Mouse (Mus musculus): ENCODE data around the gene Rpl10a. TPM values are rescaled to one million over a fixed set of nuclear protein-coding genes. Genes with fewer than 3 reads are reported as not detected.
A peak's percentile ranks its signal among the peaks of the same experiment; 100 is the strongest.
"Not testable (repeated sequence)": the region's sequence is repeated elsewhere in the genome, so short reads cannot be mapped to it uniquely, and the experiment has no call there.

Gene Rpl10a
- polyA plus RNA-seq, 1 experiment from 2014 or later = 491 TPM

DNA sequence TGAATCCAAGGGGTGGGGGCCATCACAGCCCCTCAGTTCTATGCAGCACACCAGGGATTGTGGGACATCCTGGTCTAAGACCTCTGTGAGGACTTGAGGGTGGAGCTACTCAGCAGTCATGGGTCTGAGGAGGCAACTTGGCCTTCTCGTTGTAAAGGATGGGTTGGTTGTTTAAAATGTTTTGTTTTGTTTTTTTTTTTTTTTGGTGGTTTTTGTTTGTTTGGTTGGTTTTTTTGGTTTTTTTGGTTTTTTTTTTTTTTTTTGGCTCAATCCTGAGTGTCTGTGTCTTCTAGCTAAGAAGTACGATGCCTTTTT lies 1.9 kb downstream of the Rpl10a start:
- H3K9ac ChIP-seq (ENCODE audit: low read length) = peak overlapping the region; percentile 92; the same call in 1 of the 2 replicates
- H3K4me3 ChIP-seq (ENCODE audit: low read depth, low read length) = peak overlapping the region; percentile 73; the same call in 1 of the 2 replicates
- WGBS = 18% methylated on average over 2 of the region's 2 CpGs
- H3K36me3 ChIP-seq (ENCODE audit: control insufficient read depth, insufficient read depth, low read length) = peaks cover 15% of the 10 kb centered on the region
- ATAC-seq (ENCODE audit: low FRiP score, low TSS enrichment) (no peak), DNase-seq (ENCODE audit: low spot score) (no peak)
- H3K27ac ChIP-seq (replicated peaks) = 0 out of 2 replicates have a peak overlapping the region, but pooled peaks have one; percentile 98
- no peaks in the 10 kb centered on the region for H3K27me3 ChIP-seq (ENCODE audit: control insufficient read depth, insufficient read depth, low read length)
- H3K4me2 ChIP-seq (replicated peaks; ENCODE audit: low read depth) = peak overlapping the region; percentile 90
- H3K9me3 ChIP-seq (ENCODE audit: control insufficient read depth, low read length) = no peaks in the 10 kb centered on the region
- TF ChIP-seq CTCF (IDR thresholded peaks at IDR 0.05; ENCODE audit: low read depth) (no peak), EP300 (optimal IDR thresholded peaks at IDR 0.05) (no peak)
- peaks cover 6% of the 10 kb centered on the region; the same call in 1 of the 2 replicates for H3K4me1 ChIP-seq (replicated peaks; ENCODE audit: control insufficient read depth, insufficient read depth)

DNA sequence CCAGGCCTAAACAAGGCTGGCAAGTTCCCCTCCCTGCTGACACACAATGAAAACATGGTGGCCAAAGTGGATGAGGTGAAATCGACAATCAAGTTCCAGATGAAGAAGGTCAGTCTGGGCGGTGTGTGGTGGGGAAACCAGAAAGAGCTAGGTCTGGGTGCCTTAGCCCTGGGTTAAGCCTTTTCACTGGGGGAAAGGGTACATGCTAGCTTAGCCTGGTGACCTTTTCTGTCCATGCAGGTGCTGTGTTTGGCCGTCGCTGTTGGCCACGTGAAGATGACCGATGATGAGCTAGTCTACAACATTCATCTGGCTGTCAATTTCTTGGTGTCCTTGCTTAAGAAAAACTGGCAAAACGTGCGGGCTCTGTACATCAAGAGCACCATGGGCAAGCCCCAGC lies 2.3 kb downstream of the Rpl10a start:
- not testable (repeated sequence) for H3K4me1 ChIP-seq (replicated peaks; ENCODE audit: control insufficient read depth, insufficient read depth); ATAC-seq (ENCODE audit: low FRiP score, low TSS enrichment); DNase-seq (ENCODE audit: low spot score); H3K9me3 ChIP-seq (ENCODE audit: control insufficient read depth, low read length); H3K27me3 ChIP-seq (ENCODE audit: control insufficient read depth, insufficient read depth, low read length); H3K4me2 ChIP-seq (replicated peaks; ENCODE audit: low read depth); H3K4me3 ChIP-seq (ENCODE audit: low read depth, low read length); H3K9ac ChIP-seq (ENCODE audit: low read length)
- Histone ChIP-seq H3K27ac (replicated peaks) (peak overlapping the region; percentile 45; the same call in 1 of the 2 replicates), H3K36me3 (ENCODE audit: control insufficient read depth, insufficient read depth, low read length) (peaks cover 17% of the 10 kb centered on the region)
- WGBS = 32% methylated on average over 6 of the region's 8 CpGs

DNA sequence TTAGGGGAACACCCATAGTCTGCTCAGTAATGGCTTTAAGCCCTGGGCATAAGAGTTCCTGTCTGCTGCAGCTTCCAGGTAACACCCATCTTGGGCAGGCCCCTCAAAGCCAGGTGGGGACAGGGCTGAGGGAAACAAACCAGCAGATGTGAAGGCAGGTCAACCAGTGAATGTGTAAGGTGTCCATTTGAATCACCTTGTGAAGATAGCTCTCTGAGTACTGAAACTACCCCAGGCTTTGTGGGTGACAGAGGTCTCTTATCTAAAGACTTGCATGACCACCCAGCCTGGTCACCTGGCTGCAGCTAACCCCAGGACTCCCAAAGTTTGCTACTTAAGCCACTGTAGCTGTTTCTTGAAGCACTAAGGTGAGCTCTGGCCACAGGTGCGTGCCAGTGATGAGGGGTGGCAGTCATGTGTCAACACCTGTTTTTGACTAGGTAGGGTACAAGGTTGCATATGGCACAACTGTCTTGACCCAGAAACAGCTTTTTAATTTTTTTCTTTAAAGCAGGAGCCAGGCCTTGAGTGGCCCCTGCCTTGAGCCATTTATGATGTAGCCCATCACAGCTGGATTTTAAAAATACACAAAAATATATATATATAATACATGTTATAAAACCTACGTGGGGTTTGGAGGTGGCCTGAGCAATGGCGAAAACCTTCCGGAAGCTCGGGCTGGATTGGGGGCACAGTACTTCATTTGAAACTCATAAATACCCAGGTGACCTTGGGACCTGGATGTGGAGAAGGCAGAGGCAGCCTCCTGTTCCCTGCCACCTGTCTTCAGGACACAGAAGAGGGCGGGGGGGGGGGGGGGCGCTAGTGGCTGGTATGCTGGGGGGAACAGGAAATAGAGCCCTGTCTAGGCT lies 3.2 kb downstream of the Rpl10a start:
- Histone ChIP-seq H3K36me3 (ENCODE audit: control insufficient read depth, insufficient read depth, low read length) (peaks cover 17% of the 10 kb centered on the region), H3K27ac (replicated peaks) (peak overlapping the region; percentile 45), H3K27me3 (ENCODE audit: control insufficient read depth, insufficient read depth, low read length) (no peaks in the 10 kb centered on the region), H3K4me1 (replicated peaks; ENCODE audit: control insufficient read depth, insufficient read depth) (peaks cover 6% of the 10 kb centered on the region; the same call in 1 of the 2 replicates), H3K9ac (ENCODE audit: low read length) (no peak overlapping the region), H3K4me2 (replicated peaks; ENCODE audit: low read depth) (no peak overlapping the region), H3K4me3 (ENCODE audit: low read depth, low read length) (no peak overlapping the region), H3K9me3 (ENCODE audit: control insufficient read depth, low read length) (no peaks in the 10 kb centered on the region)
- ATAC-seq (ENCODE audit: low FRiP score, low TSS enrichment) (no peak), DNase-seq (ENCODE audit: low spot score) (no peak)
- WGBS = 28% methylated on average over 7 of the region's 7 CpGs
- TF ChIP-seq CTCF (IDR thresholded peaks at IDR 0.05; ENCODE audit: low read depth) = no peak
- TF ChIP-seq EP300 (optimal IDR thresholded peaks at IDR 0.05) = no peak

GRCm38 (mm10) chr17:28332113-28332914 lies 4.0 kb downstream of the Rpl10a start:
- Histone ChIP-seq H3K4me3 (ENCODE audit: low read depth, low read length) (no peak overlapping the region), H3K4me1 (replicated peaks; ENCODE audit: control insufficient read depth, insufficient read depth) (peaks cover 6% of the 10 kb centered on the region; the same call in 1 of the 2 replicates), H3K9ac (ENCODE audit: low read length) (0 out of 2 replicates have a peak overlapping the region, but pooled peaks have one; percentile 18), H3K36me3 (ENCODE audit: control insufficient read depth, insufficient read depth, low read length) (peaks cover 17% of the 10 kb centered on the region), H3K9me3 (ENCODE audit: control insufficient read depth, low read length) (no peaks in the 10 kb centered on the region), H3K27me3 (ENCODE audit: control insufficient read depth, insufficient read depth, low read length) (no peaks in the 10 kb centered on the region), H3K27ac (replicated peaks) (0 out of 2 replicates have a peak overlapping the region, but pooled peaks have one; percentile 30), H3K4me2 (replicated peaks; ENCODE audit: low read depth) (no peak overlapping the region)
- WGBS = 60% methylated on average over 13 of the region's 13 CpGs
- no peak for ATAC-seq (ENCODE audit: low FRiP score, low TSS enrichment)
- peak; percentile 58 for TF ChIP-seq CTCF (IDR thresholded peaks at IDR 0.05; ENCODE audit: low read depth)
- no peak for TF ChIP-seq EP300 (optimal IDR thresholded peaks at IDR 0.05)
- no peak for DNase-seq (ENCODE audit: low spot score)

- DNase-seq (ENCODE audit: low spot score) (no peak), ATAC-seq (ENCODE audit: low FRiP score, low TSS enrichment) (no peak)
- no peaks in the 10 kb centered on the region for H3K27me3 ChIP-seq (ENCODE audit: control insufficient read depth, insufficient read depth, low read length)
- no peak overlapping the region for H3K4me2 ChIP-seq (replicated peaks; ENCODE audit: low read depth)
- no peak overlapping the region for H3K4me3 ChIP-seq (ENCODE audit: low read depth, low read length)
- peaks cover 19% of the 10 kb centered on the region for H3K36me3 ChIP-seq (ENCODE audit: control insufficient read depth, insufficient read depth, low read length)
- TF ChIP-seq CTCF (IDR thresholded peaks at IDR 0.05; ENCODE audit: low read depth) (no peak), EP300 (optimal IDR thresholded peaks at IDR 0.05) (no peak)
- H3K27ac ChIP-seq (replicated peaks) = 0 out of 2 replicates have a peak overlapping the region, but pooled peaks have one; percentile 18
- H3K9ac ChIP-seq (ENCODE audit: low read length) = 0 out of 2 replicates have a peak overlapping the region, but pooled peaks have one; percentile 13
- H3K4me1 ChIP-seq (replicated peaks; ENCODE audit: control insufficient read depth, insufficient read depth) = 0 out of 2 replicates have a peak, but pooled peaks cover 2% of the 10 kb centered on the region
- 38% methylated on average over 31 of the region's 31 CpGs for WGBS
- H3K9me3 ChIP-seq (ENCODE audit: control insufficient read depth, low read length) = no peaks in the 10 kb centered on the region
Measured at GRCm38 (mm10) chr17:28332915-28333546, 4.8 kb downstream of the Rpl10a start.
